Mouse (Mus musculus) embryonic facial prominence, embryonic 15.5 days (tissue): ENCODE measurements around the gene Sidt1. TPM values are rescaled to one million over a fixed set of nuclear protein-coding genes. Genes with fewer than 3 reads are reported as not detected.

Experiments
- ATAC-seq: fragments of 200-750 bp; cut with Nextera tagmentation; 2 replicates; pipeline ENCODE4 v1.8.0; 2017; ENCODE audit warnings: low read depth, moderate TSS enrichment; ENCODE audit not compliant: insufficient number of reproducible peaks, low FRiP score, low TSS enrichment
- H3K27ac ChIP-seq: fragments of 300-500 bp; sonication (generic); replicated peaks from 2 replicates; pipeline ENCODE4 v1.5.1; 2015; ENCODE audit warnings: mild to moderate bottlenecking, inconsistent platforms
- H3K27me3 ChIP-seq: fragments of 300-500 bp; sonication (generic); 2 replicates; pipeline ENCODE4 v1.6.1; 2015; ENCODE audit warnings: inconsistent platforms
- H3K36me3 ChIP-seq: fragments of 300-500 bp; sonication (generic); 2 replicates; pipeline ENCODE4 v1.6.1; 2015; ENCODE audit warnings: mild to moderate bottlenecking, inconsistent platforms
- H3K4me1 ChIP-seq: fragments of 300-500 bp; sonication (generic); 2 replicates; pipeline ENCODE4 v1.6.1; 2015; ENCODE audit warnings: inconsistent platforms
- H3K4me2 ChIP-seq: fragments of 300-500 bp; sonication (generic); replicated peaks from 2 replicates; pipeline ENCODE4 v1.6.1; 2015; ENCODE audit warnings: mild to moderate bottlenecking, inconsistent platforms
- H3K4me3 ChIP-seq: fragments of 300-500 bp; sonication (generic); replicated peaks from 2 replicates; pipeline ENCODE4 v1.5.1; 2015; ENCODE audit warnings: mild to moderate bottlenecking, inconsistent platforms
- H3K9ac ChIP-seq: fragments of 300-500 bp; sonication (generic); 2 replicates; pipeline ENCODE4 v1.6.1; 2015; ENCODE audit warnings: inconsistent platforms
- H3K9me3 ChIP-seq: fragments of 300-500 bp; sonication (generic); replicated peaks from 2 replicates; pipeline ENCODE4 v1.6.1; 2016; ENCODE audit warnings: inconsistent platforms
- whole genome bisulfite sequencing: fragments of 180-500 bp; shearing (Covaris S2); methylation state at CpG from one replicate; pipeline ENCODE4 v1.1.7; 2015; 5-methylcytosine and 5-hydroxymethylcytosine counted together
- polyA plus RNA-seq: library from polyadenylated mRNA; unstranded; fragments of >200 nt; fragmentation: Nextera tagmentation; extraction: Ambion mirVana; gene quantifications from 2 replicates; pipeline ENCODE4 v1.2.1, GENCODE M21; 2015

Gene Sidt1
- polyA plus RNA-seq, 1 experiment from 2014 or later = 0.32 TPM

- Histone ChIP-seq H3K27me3 (no peaks in the 10 kb centered on the region), H3K9ac (no peak overlapping the region), H3K36me3 (peaks cover 48% of the 10 kb centered on the region), H3K27ac (no peak overlapping the region), H3K4me1 (no peaks in the 10 kb centered on the region), H3K4me3 (no peak overlapping the region), H3K9me3 (no peaks in the 10 kb centered on the region), H3K4me2 (no peak overlapping the region)
- ATAC-seq = no peak
- 68% methylated on average over 10 of the region's 10 CpGs for WGBS
These were observed 122.6 kb downstream of the Sidt1 start for GRCm38 (mm10) chr16:44210156-44211053.

DNA sequence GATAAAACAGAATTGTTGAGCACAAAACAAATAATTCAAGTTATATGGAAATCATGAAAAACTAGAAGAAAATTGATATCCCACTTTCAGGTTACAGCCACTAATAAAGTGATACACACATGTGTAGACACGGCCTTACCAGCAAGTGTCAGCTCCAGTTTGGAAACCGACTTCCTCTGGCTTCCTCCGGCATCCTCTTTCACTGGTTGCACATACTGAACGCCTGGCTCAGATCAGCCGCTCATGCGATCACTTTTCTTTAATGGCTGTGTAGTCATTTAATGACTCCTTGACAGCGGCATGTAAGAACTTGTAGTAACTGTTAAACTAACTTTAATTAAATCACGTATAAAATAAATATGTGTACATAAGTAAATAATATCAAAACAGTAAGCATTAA lies 127.0 kb downstream of the Sidt1 start:
- H3K4me1 ChIP-seq = no peaks in the 10 kb centered on the region
- H3K4me3 ChIP-seq = no peak overlapping the region
- no peak overlapping the region for H3K27ac ChIP-seq
- 71% methylated on average over 8 of the region's 8 CpGs for WGBS
- H3K9me3 ChIP-seq = no peaks in the 10 kb centered on the region
- no peak for ATAC-seq
- no peaks in the 10 kb centered on the region for H3K27me3 ChIP-seq
- H3K9ac ChIP-seq = no peak overlapping the region
- H3K36me3 ChIP-seq = peaks cover 29% of the 10 kb centered on the region
- H3K4me2 ChIP-seq = no peak overlapping the region

- Histone ChIP-seq H3K9me3 (no peaks in the 10 kb centered on the region), H3K4me3 (no peak overlapping the region), H3K36me3 (peaks cover 32% of the 10 kb centered on the region), H3K27me3 (no peaks in the 10 kb centered on the region), H3K9ac (no peak overlapping the region), H3K27ac (no peak overlapping the region), H3K4me1 (no peaks in the 10 kb centered on the region), H3K4me2 (no peak overlapping the region)
- WGBS = 88% methylated on average over 6 of the region's 6 CpGs
- ATAC-seq = no peak
These were observed 128.7 kb downstream of the Sidt1 start for GRCm38 (mm10) chr16:44204331-44204730.

GRCm38 (mm10) chr16:44200146-44200545 lies 132.8 kb downstream of the Sidt1 start:
- WGBS = 91% methylated on average over 4 of the region's 4 CpGs
- Histone ChIP-seq H3K27me3 (no peaks in the 10 kb centered on the region), H3K9me3 (no peaks in the 10 kb centered on the region), H3K36me3 (peaks cover 25% of the 10 kb centered on the region), H3K27ac (no peak overlapping the region), H3K4me1 (no peaks in the 10 kb centered on the region), H3K4me3 (no peak overlapping the region), H3K4me2 (no peak overlapping the region), H3K9ac (no peak overlapping the region)
- no peak for ATAC-seq

- WGBS = 88% methylated on average over 14 of the region's 14 CpGs
- Histone ChIP-seq H3K36me3 (peaks cover 25% of the 10 kb centered on the region), H3K9me3 (no peaks in the 10 kb centered on the region), H3K4me1 (no peaks in the 10 kb centered on the region), H3K4me2 (no peak overlapping the region), H3K27ac (no peak overlapping the region), H3K9ac (no peak overlapping the region), H3K27me3 (no peaks in the 10 kb centered on the region), H3K4me3 (no peak overlapping the region)
- no peak for ATAC-seq
These were observed 133.8 kb downstream of the Sidt1 start for GRCm38 (mm10) chr16:44199066-44199703.

- no peak for ATAC-seq
- H3K36me3 ChIP-seq = no peaks in the 10 kb centered on the region
- H3K9ac ChIP-seq = no peak overlapping the region
- H3K27me3 ChIP-seq = no peaks in the 10 kb centered on the region
- WGBS = 83% methylated on average over 2 of the region's 2 CpGs
- no peak overlapping the region for H3K27ac ChIP-seq
- H3K4me2 ChIP-seq = no peak overlapping the region
- H3K9me3 ChIP-seq = no peaks in the 10 kb centered on the region
- no peak overlapping the region for H3K4me3 ChIP-seq
- H3K4me1 ChIP-seq = no peaks in the 10 kb centered on the region
These were observed 142.0 kb downstream of the Sidt1 start for GRCm38 (mm10) chr16:44190968-44191367.

Other genes with a start within 250 kb of the Sidt1 start
- 57.8 and 58.1 TPM in 2 replicates for gene Atp6v1a, start 193.5 kb downstream of the Sidt1 start, polyA plus RNA-seq
- 99.0 and 108 TPM in 2 replicates for gene Naa50, start 193.4 kb downstream of the Sidt1 start, polyA plus RNA-seq
- 2.3 and 2.7 TPM in 2 replicates for gene Usf3, start 159.9 kb downstream of the Sidt1 start, polyA plus RNA-seq
- gene Spice1, start 13.9 kb upstream of the Sidt1 start, polyA plus RNA-seq = 29.5 and 31.1 TPM in 2 replicates
- gene Cfap44, start 61.6 kb upstream of the Sidt1 start, polyA plus RNA-seq = 3.0 and 5.3 TPM in 2 replicates
- 42.3 and 49.1 TPM in 2 replicates for gene Boc, start 225.7 kb upstream of the Sidt1 start, polyA plus RNA-seq